8 mouse cellular contexts compared by ENCODE assay signal in the genomic region with DNA sequence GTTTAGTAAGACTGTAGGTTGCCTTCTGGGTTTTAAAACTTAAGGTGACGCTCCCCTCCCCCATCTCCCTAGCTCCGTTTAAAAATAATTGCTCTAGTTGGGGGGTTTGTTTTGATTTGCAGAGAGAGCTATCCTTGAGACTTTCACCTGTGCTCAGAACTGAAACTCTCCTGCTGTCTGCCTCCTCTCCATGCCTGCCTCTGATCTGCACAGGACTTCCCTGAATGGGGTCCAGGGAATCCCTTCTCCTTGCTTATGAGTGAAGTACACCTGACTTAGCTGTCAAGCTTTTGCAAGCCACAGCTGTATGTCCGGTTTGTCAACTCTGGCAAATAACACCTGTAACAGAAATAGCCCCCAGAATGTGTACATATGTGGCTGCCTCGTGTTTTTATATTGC. TPM values are rescaled to one million over a fixed set of nuclear protein-coding genes. Genes with fewer than 3 reads are reported as not detected.
DNase-seq lines count a peak whose midpoint lies in the region; ATAC-seq and TF ChIP-seq lines count a peak whose summit lies in the region.

No protein-coding gene starts in this region.

- no peak for TF ChIP-seq CTCF in layer of hippocampus, adult 2 months (conservative IDR thresholded peaks at IDR 0.05)
- no peak for TF ChIP-seq CTCF in lung, embryonic 14.5 days (IDR thresholded peaks at IDR 0.05; ENCODE audit: low read depth)

- ATAC-seq in embryonic facial prominence, embryonic 13.5 days (ENCODE audit: insufficient number of reproducible peaks, insufficient read depth, low FRiP score, low TSS enrichment, low read depth), result no peak
- no peak for ATAC-seq in intestine, embryonic 14.5 days (replicated peaks; ENCODE audit: low FRiP score, low TSS enrichment, low read depth)
- ATAC-seq in lung, embryonic 14.5 days (ENCODE audit: insufficient read depth), result no peak
- ATAC-seq in stomach, embryonic 14.5 days (ENCODE audit: insufficient number of reproducible peaks, insufficient read depth, low FRiP score, low read depth), result no peak

- peak overlapping the region; percentile 97 for H3K4me2 ChIP-seq in embryonic facial prominence, embryonic 13.5 days
- peak overlapping the region; percentile 94 for H3K4me2 ChIP-seq in intestine, embryonic 14.5 days (ENCODE audit: low read length)
- H3K4me2 ChIP-seq in lung, embryonic 14.5 days, result peak overlapping the region; percentile 95
- H3K4me2 ChIP-seq in stomach, embryonic 14.5 days (replicated peaks; ENCODE audit: low read depth, low read length), result peak overlapping the region; percentile 92

- H3K9me3 ChIP-seq in embryonic facial prominence, embryonic 13.5 days, result no peaks in the 10 kb centered on the region; the same call in 1 of the 2 replicates
- H3K9me3 ChIP-seq in intestine, embryonic 14.5 days (ENCODE audit: control insufficient read depth, low read length), result no peaks in the 10 kb centered on the region
- H3K9me3 ChIP-seq in lung, embryonic 14.5 days (ENCODE audit: low read depth, low read length), result no peaks in the 10 kb centered on the region; the same call in 1 of the 2 replicates
- H3K9me3 ChIP-seq in stomach, embryonic 14.5 days (ENCODE audit: control insufficient read depth, low read depth, low read length), result no peaks in the 10 kb centered on the region

- peaks cover 10% of the 10 kb centered on the region for H3K4me1 ChIP-seq in embryonic facial prominence, embryonic 13.5 days
- H3K4me1 ChIP-seq in intestine, embryonic 14.5 days (replicated peaks; ENCODE audit: control insufficient read depth, insufficient read depth, low read length), result peaks cover 6% of the 10 kb centered on the region; the same call in 1 of the 2 replicates
- H3K4me1 ChIP-seq in lung, embryonic 14.5 days (ENCODE audit: insufficient read depth), result 0 out of 2 replicates have a peak, but pooled peaks cover 6% of the 10 kb centered on the region
- H3K4me1 ChIP-seq in stomach, embryonic 14.5 days (ENCODE audit: control insufficient read depth, insufficient read depth, low read length), result peaks cover 16% of the 10 kb centered on the region; the same call in 1 of the 2 replicates

- H3K27me3 ChIP-seq in embryonic facial prominence, embryonic 13.5 days, result no peaks in the 10 kb centered on the region
- no peaks in the 10 kb centered on the region for H3K27me3 ChIP-seq in intestine, embryonic 14.5 days (replicated peaks; ENCODE audit: control insufficient read depth, insufficient read depth, low read length)
- no peaks in the 10 kb centered on the region for H3K27me3 ChIP-seq in lung, embryonic 14.5 days (ENCODE audit: insufficient read depth, low read length)
- no peaks in the 10 kb centered on the region for H3K27me3 ChIP-seq in stomach, embryonic 14.5 days (ENCODE audit: control insufficient read depth, insufficient read depth, low read length)

- DNase-seq in layer of hippocampus, adult 2 months (ENCODE audit: low spot score in 2 of 2), result no peak
- DNase-seq in layer of hippocampus, adult 9-11 months, result no peak
- DNase-seq in intestine, embryonic 14.5 days (ENCODE audit: low spot score), result peak; percentile 59
- peak; percentile 12 for DNase-seq in lung, embryonic 14.5 days
- DNase-seq in cerebellum, adult 18-20 months, result no peak
- no peak for DNase-seq in urinary bladder, postnatal 25 days (ENCODE audit: low spot score)

- 24% methylated on average over 4 of the region's 4 CpGs for WGBS in embryonic facial prominence, embryonic 13.5 days
- WGBS in intestine, embryonic 14.5 days, result 19% methylated on average over 4 of the region's 4 CpGs
- 23% methylated on average over 4 of the region's 4 CpGs for WGBS in lung, embryonic 14.5 days
- WGBS in stomach, embryonic 14.5 days, result 28% methylated on average over 4 of the region's 4 CpGs

- H3K36me3 ChIP-seq in embryonic facial prominence, embryonic 13.5 days, result no peaks in the 10 kb centered on the region
- H3K36me3 ChIP-seq in intestine, embryonic 14.5 days (ENCODE audit: control insufficient read depth, insufficient read depth, low read length), result no peaks in the 10 kb centered on the region
- H3K36me3 ChIP-seq in lung, embryonic 14.5 days (ENCODE audit: insufficient read depth), result no peaks in the 10 kb centered on the region
- H3K36me3 ChIP-seq in stomach, embryonic 14.5 days (ENCODE audit: control insufficient read depth, insufficient read depth, low read length), result no peaks in the 10 kb centered on the region

- peak overlapping the region; percentile 97 for H3K27ac ChIP-seq in layer of hippocampus, adult 2 months
- peak overlapping the region; percentile 65; the same call in 1 of the 2 replicates for H3K27ac ChIP-seq in embryonic facial prominence, embryonic 13.5 days
- no peak overlapping the region for H3K27ac ChIP-seq in intestine, embryonic 14.5 days (ENCODE audit: low read depth)
- no peak overlapping the region for H3K27ac ChIP-seq in lung, embryonic 14.5 days (ENCODE audit: low read depth)
- no peak overlapping the region for H3K27ac ChIP-seq in stomach, embryonic 14.5 days (ENCODE audit: low read length)

- H3K4me3 ChIP-seq in layer of hippocampus, adult 2 months, result peak overlapping the region; percentile 87
- H3K4me3 ChIP-seq in embryonic facial prominence, embryonic 13.5 days, result peak overlapping the region; percentile 65
- peak overlapping the region; percentile 60 for H3K4me3 ChIP-seq in intestine, embryonic 14.5 days (ENCODE audit: low read depth, low read length)
- H3K4me3 ChIP-seq in lung, embryonic 14.5 days (ENCODE audit: low read depth, low read length), result peak overlapping the region; percentile 61
- H3K4me3 ChIP-seq in stomach, embryonic 14.5 days (ENCODE audit: low read depth, low read length), result peak overlapping the region; percentile 55

- H3K9ac ChIP-seq in embryonic facial prominence, embryonic 13.5 days, result peak overlapping the region; percentile 83
- no peak overlapping the region for H3K9ac ChIP-seq in intestine, embryonic 14.5 days (ENCODE audit: low read length)
- H3K9ac ChIP-seq in lung, embryonic 14.5 days, result peak overlapping the region; percentile 76; the same call in 1 of the 2 replicates
- H3K9ac ChIP-seq in stomach, embryonic 14.5 days (replicated peaks; ENCODE audit: low read depth, low read length), result no peak overlapping the region

RNA-seq across cellular contexts. Expression of a gene that starts 1.4 kb away (rescaled TPM):
- total RNA-seq in layer of hippocampus, adult 2 months (2021), result 10 to 100 TPM; 23.7 to 24.8 TPM
- polyA plus RNA-seq in embryonic facial prominence, embryonic 13.5 days (2015; fragmentation: Nextera tagmentation; extraction: Ambion mirVana), result 14.0 and 16.1 TPM in 2 replicates
- 27.1 and 27.7 TPM in 2 replicates for polyA plus RNA-seq in intestine, embryonic 14.5 days (2014; fragmentation: Nextera tagmentation; extraction: Ambion mirVana)
- polyA plus RNA-seq in lung, embryonic 14.5 days (2014; fragmentation: Nextera tagmentation; extraction: Ambion mirVana), result 15.2 and 18.6 TPM in 2 replicates
- polyA plus RNA-seq in stomach, embryonic 14.5 days (2014; fragmentation: Nextera tagmentation; extraction: Ambion mirVana), result 28.5 and 29.0 TPM in 2 replicates

RNA-seq across cellular contexts. Expression of a gene that starts 10.9 kb away (rescaled TPM):
- total RNA-seq in layer of hippocampus, adult 2 months (2021), result 10 to 100 TPM; 69.9 to 86.0 TPM
- polyA plus RNA-seq in embryonic facial prominence, embryonic 13.5 days (2015; fragmentation: Nextera tagmentation; extraction: Ambion mirVana), result 23.0 and 34.1 TPM in 2 replicates
- polyA plus RNA-seq in intestine, embryonic 14.5 days (2014; fragmentation: Nextera tagmentation; extraction: Ambion mirVana), result 58.4 and 59.9 TPM in 2 replicates
- 9.2 and 9.8 TPM in 2 replicates for polyA plus RNA-seq in lung, embryonic 14.5 days (2014; fragmentation: Nextera tagmentation; extraction: Ambion mirVana)
- 77.7 and 78.0 TPM in 2 replicates for polyA plus RNA-seq in stomach, embryonic 14.5 days (2014; fragmentation: Nextera tagmentation; extraction: Ambion mirVana)

Comparison
In these comparisons a context has a peak if more than half of its experiments do, and no peak if none do; other contexts are left out.
1. DNase-seq: peak in intestine, embryonic 14.5 days (single experiment) and lung, embryonic 14.5 days (single experiment); none in layer of hippocampus, adult 2 months (0 of 2), layer of hippocampus, adult 9-11 months (single experiment), cerebellum, adult 18-20 months (0 of 2) and urinary bladder, postnatal 25 days (single experiment).
2. H3K27ac ChIP-seq: peak in layer of hippocampus, adult 2 months (single experiment) and embryonic facial prominence, embryonic 13.5 days (single experiment); none in intestine, embryonic 14.5 days (single experiment), lung, embryonic 14.5 days (single experiment) and stomach, embryonic 14.5 days (single experiment).
3. H3K9ac ChIP-seq: peak in embryonic facial prominence, embryonic 13.5 days (single experiment) and lung, embryonic 14.5 days (single experiment); none in intestine, embryonic 14.5 days (single experiment) and stomach, embryonic 14.5 days (single experiment).
4. Peak in every context shown above with its lines, with median percentiles within 50 percentile points of each other: H3K4me3 ChIP-seq and H3K4me2 ChIP-seq.